Mouse (Mus musculus): Measurements from ENCODE around the gene Fads2. TPM values are rescaled to one million over a fixed set of nuclear protein-coding genes. Genes with fewer than 3 reads are reported as not detected.

Gene Fads2
- polyA plus RNA-seq, 1 experiment from 2014 or later: 133 TPM

GRCm38 (mm10) chr19:10096371-10096876 lies 5.1 kb downstream of the Fads2 start:
- no peak for ATAC-seq (ENCODE audit: low FRiP score, low read depth)
- Histone ChIP-seq H3K4me1 (peaks cover 51% of the 10 kb centered on the region), H3K36me3 (peaks cover 46% of the 10 kb centered on the region), H3K4me3 (no peak overlapping the region), H3K27ac (no peak overlapping the region), H3K9me3 (no peaks in the 10 kb centered on the region), H3K27me3 (replicated peaks) (no peaks in the 10 kb centered on the region), H3K4me2 (replicated peaks) (no peak overlapping the region), H3K9ac (no peak overlapping the region)
- WGBS: 93% methylated on average over 2 of the region's 2 CpGs

GRCm38 (mm10) chr19:10094695-10095094 lies 6.9 kb downstream of the Fads2 start:
- Histone ChIP-seq H3K27me3 (replicated peaks) (no peaks in the 10 kb centered on the region), H3K4me2 (replicated peaks) (no peak overlapping the region; the same call in 1 of the 2 replicates), H3K9ac (no peak overlapping the region), H3K4me1 (peaks cover 45% of the 10 kb centered on the region), H3K4me3 (no peak overlapping the region), H3K36me3 (peaks cover 63% of the 10 kb centered on the region), H3K9me3 (no peaks in the 10 kb centered on the region), H3K27ac (no peak overlapping the region)
- 83% methylated on average over 4 of the region's 4 CpGs for WGBS
- ATAC-seq (ENCODE audit: low FRiP score, low read depth): no peak

GRCm38 (mm10) chr19:10093829-10094228 lies 7.7 kb downstream of the Fads2 start:
- no peak overlapping the region for H3K9ac ChIP-seq
- peaks cover 36% of the 10 kb centered on the region for H3K4me1 ChIP-seq
- no peak for ATAC-seq (ENCODE audit: low FRiP score, low read depth)
- H3K4me2 ChIP-seq (replicated peaks): no peak overlapping the region
- no peaks in the 10 kb centered on the region for H3K9me3 ChIP-seq
- H3K36me3 ChIP-seq: peaks cover 70% of the 10 kb centered on the region
- no peak overlapping the region for H3K27ac ChIP-seq
- no peaks in the 10 kb centered on the region for H3K27me3 ChIP-seq (replicated peaks)
- no peak overlapping the region for H3K4me3 ChIP-seq
- 93% methylated on average over 4 of the region's 4 CpGs for WGBS

GRCm38 (mm10) chr19:10086976-10087375 lies 14.6 kb downstream of the Fads2 start:
- Histone ChIP-seq H3K4me3 (no peak overlapping the region), H3K4me2 (replicated peaks) (no peak overlapping the region), H3K27ac (no peak overlapping the region), H3K9me3 (no peaks in the 10 kb centered on the region), H3K4me1 (no peaks in the 10 kb centered on the region), H3K9ac (no peak overlapping the region), H3K27me3 (replicated peaks) (no peaks in the 10 kb centered on the region), H3K36me3 (peaks cover 98% of the 10 kb centered on the region)
- no peak for ATAC-seq (ENCODE audit: low FRiP score, low read depth)
- 96% methylated on average over 4 of the region's 4 CpGs for WGBS

- no peak for ATAC-seq (ENCODE audit: low FRiP score, low read depth)
- Histone ChIP-seq H3K9ac (no peak overlapping the region), H3K27me3 (replicated peaks) (no peaks in the 10 kb centered on the region), H3K36me3 (peaks cover 98% of the 10 kb centered on the region), H3K27ac (no peak overlapping the region), H3K4me3 (no peak overlapping the region), H3K9me3 (no peaks in the 10 kb centered on the region), H3K4me2 (replicated peaks) (no peak overlapping the region), H3K4me1 (no peaks in the 10 kb centered on the region)
- WGBS: 93% methylated on average over 9 of the region's 9 CpGs
These were observed 16.1 kb downstream of the Fads2 start for GRCm38 (mm10) chr19:10085454-10085853.

- Histone ChIP-seq H3K27ac (no peak overlapping the region), H3K9me3 (no peaks in the 10 kb centered on the region), H3K9ac (no peak overlapping the region), H3K4me3 (no peak overlapping the region), H3K4me1 (no peaks in the 10 kb centered on the region), H3K4me2 (replicated peaks) (no peak overlapping the region), H3K27me3 (replicated peaks) (no peaks in the 10 kb centered on the region), H3K36me3 (peaks cover 98% of the 10 kb centered on the region)
- ATAC-seq (ENCODE audit: low FRiP score, low read depth): no peak
- WGBS: 89% methylated on average over 3 of the region's 3 CpGs
These were observed 19.4 kb downstream of the Fads2 start for GRCm38 (mm10) chr19:10082105-10082504.

- ATAC-seq (ENCODE audit: low FRiP score, low read depth): no peak
- H3K4me3 ChIP-seq: no peak overlapping the region
- H3K27ac ChIP-seq: no peak overlapping the region
- H3K4me1 ChIP-seq: no peaks in the 10 kb centered on the region
- H3K27me3 ChIP-seq (replicated peaks): no peaks in the 10 kb centered on the region
- H3K4me2 ChIP-seq (replicated peaks): no peak overlapping the region
- H3K9me3 ChIP-seq: no peaks in the 10 kb centered on the region
- H3K9ac ChIP-seq: no peak overlapping the region
- WGBS: 96% methylated on average over 7 of the region's 7 CpGs
- H3K36me3 ChIP-seq: peaks cover 98% of the 10 kb centered on the region
These were observed 21.2 kb downstream of the Fads2 start for GRCm38 (mm10) chr19:10080384-10080783.

- no peak overlapping the region for H3K4me2 ChIP-seq (replicated peaks)
- ATAC-seq (ENCODE audit: low FRiP score, low read depth): no peak
- no peak overlapping the region for H3K4me3 ChIP-seq
- no peak overlapping the region for H3K27ac ChIP-seq
- H3K9me3 ChIP-seq: no peaks in the 10 kb centered on the region
- 72% methylated on average over 6 of the region's 6 CpGs for WGBS
- peaks cover 100% of the 10 kb centered on the region for H3K36me3 ChIP-seq
- no peaks in the 10 kb centered on the region for H3K4me1 ChIP-seq
- no peak overlapping the region for H3K9ac ChIP-seq
- H3K27me3 ChIP-seq (replicated peaks): no peaks in the 10 kb centered on the region
These were observed 23.2 kb downstream of the Fads2 start for GRCm38 (mm10) chr19:10078392-10078791.

- no peaks in the 10 kb centered on the region for H3K9me3 ChIP-seq
- H3K4me1 ChIP-seq: no peaks in the 10 kb centered on the region
- H3K4me2 ChIP-seq (replicated peaks): no peak overlapping the region
- H3K9ac ChIP-seq: no peak overlapping the region
- ATAC-seq (ENCODE audit: low FRiP score, low read depth): no peak
- no peak overlapping the region for H3K4me3 ChIP-seq
- WGBS: 85% methylated on average over 5 of the region's 5 CpGs
- H3K27ac ChIP-seq: no peak overlapping the region
- peaks cover 96% of the 10 kb centered on the region for H3K36me3 ChIP-seq
- no peaks in the 10 kb centered on the region for H3K27me3 ChIP-seq (replicated peaks)
These were observed 28.4 kb downstream of the Fads2 start for GRCm38 (mm10) chr19:10073145-10073544.

- Histone ChIP-seq H3K9ac (no peak overlapping the region), H3K4me3 (no peak overlapping the region), H3K4me1 (no peaks in the 10 kb centered on the region), H3K36me3 (peaks cover 96% of the 10 kb centered on the region), H3K4me2 (replicated peaks) (no peak overlapping the region), H3K27ac (no peak overlapping the region), H3K9me3 (no peaks in the 10 kb centered on the region), H3K27me3 (replicated peaks) (no peaks in the 10 kb centered on the region)
- 56% methylated on average over 4 of the region's 4 CpGs for WGBS
- ATAC-seq (ENCODE audit: low FRiP score, low read depth): no peak; the same call in 1 of the 2 replicates
These were observed 29.7 kb downstream of the Fads2 start for GRCm38 (mm10) chr19:10071892-10072291.

- ATAC-seq (ENCODE audit: low FRiP score, low read depth): no peak
- Histone ChIP-seq H3K36me3 (peaks cover 96% of the 10 kb centered on the region), H3K27me3 (replicated peaks) (no peaks in the 10 kb centered on the region), H3K4me2 (replicated peaks) (no peak overlapping the region), H3K9me3 (no peaks in the 10 kb centered on the region), H3K4me1 (no peaks in the 10 kb centered on the region), H3K27ac (no peak overlapping the region), H3K4me3 (no peak overlapping the region), H3K9ac (no peak overlapping the region)
- 86% methylated on average over 5 of the region's 5 CpGs for WGBS
These were observed 30.4 kb downstream of the Fads2 start for GRCm38 (mm10) chr19:10071166-10071565.

- no peaks in the 10 kb centered on the region for H3K9me3 ChIP-seq
- peaks cover 96% of the 10 kb centered on the region for H3K36me3 ChIP-seq
- no peak overlapping the region for H3K27ac ChIP-seq
- H3K27me3 ChIP-seq (replicated peaks): no peaks in the 10 kb centered on the region
- no peaks in the 10 kb centered on the region for H3K4me1 ChIP-seq
- no peak overlapping the region for H3K4me3 ChIP-seq
- H3K9ac ChIP-seq: no peak overlapping the region
- 95% methylated on average over 8 of the region's 8 CpGs for WGBS
- H3K4me2 ChIP-seq (replicated peaks): no peak overlapping the region
- no peak for ATAC-seq (ENCODE audit: low FRiP score, low read depth)
These were observed 31.2 kb downstream of the Fads2 start for GRCm38 (mm10) chr19:10070186-10070980.

- ATAC-seq (ENCODE audit: low FRiP score, low read depth): no peak
- H3K4me1 ChIP-seq: no peaks in the 10 kb centered on the region
- no peak overlapping the region for H3K9ac ChIP-seq
- peaks cover 95% of the 10 kb centered on the region for H3K36me3 ChIP-seq
- H3K4me2 ChIP-seq (replicated peaks): no peak overlapping the region
- WGBS: 90% methylated on average over 7 of the region's 7 CpGs
- no peak overlapping the region for H3K27ac ChIP-seq
- no peaks in the 10 kb centered on the region for H3K27me3 ChIP-seq (replicated peaks)
- H3K4me3 ChIP-seq: no peak overlapping the region
- no peaks in the 10 kb centered on the region for H3K9me3 ChIP-seq
These were observed 33.8 kb downstream of the Fads2 start for GRCm38 (mm10) chr19:10067701-10068100.
